Mouse (Mus musculus) intestine, embryonic 16.5 days (tissue): Measurements from ENCODE around the gene Plekhh2. TPM values are rescaled to one million over a fixed set of nuclear protein-coding genes. Genes with fewer than 3 reads are reported as not detected.

Experiments
- ATAC-seq: fragments of 200-750 bp; cut with Nextera tagmentation; 2 replicates; pipeline ENCODE4 v1.8.0; 2017; ENCODE audit warnings: moderate TSS enrichment, moderate library complexity
- H3K27ac ChIP-seq: fragments of 300-500 bp; sonication (generic); 2 replicates; pipeline ENCODE4 v1.5.1; 2014; ENCODE audit warnings: mild to moderate bottlenecking, low read length
- H3K27me3 ChIP-seq: fragments of 300-500 bp; sonication (generic); replicated peaks from 2 replicates; pipeline ENCODE4 v1.6.1; 2014; ENCODE audit warnings: low read length, control low read depth, mixed read lengths; ENCODE audit not compliant: control insufficient read depth, insufficient read depth
- H3K36me3 ChIP-seq: fragments of 300-500 bp; sonication (generic); 2 replicates; pipeline ENCODE4 v1.6.1; 2014; ENCODE audit warnings: low read length, control low read depth; ENCODE audit not compliant: control insufficient read depth, insufficient read depth
- H3K4me1 ChIP-seq: fragments of 300-500 bp; sonication (generic); 2 replicates; pipeline ENCODE4 v1.6.1; 2014; ENCODE audit warnings: low read length, control low read depth, mixed read lengths; ENCODE audit not compliant: control insufficient read depth, insufficient read depth
- H3K4me2 ChIP-seq: fragments of 300-500 bp; sonication (generic); 2 replicates; pipeline ENCODE4 v1.6.1; 2014; ENCODE audit warnings: low read depth, low read length, control low read depth
- H3K4me3 ChIP-seq: fragments of 300-500 bp; sonication (generic); 2 replicates; pipeline ENCODE4 v1.5.1; 2014; ENCODE audit warnings: mild to moderate bottlenecking, low read length
- H3K9ac ChIP-seq: fragments of 300-500 bp; sonication (generic); 2 replicates; pipeline ENCODE4 v1.6.1; 2014; ENCODE audit warnings: low read depth, low read length
- H3K9me3 ChIP-seq: fragments of 300-500 bp; sonication (generic); 2 replicates; pipeline ENCODE4 v1.6.1; 2016; ENCODE audit warnings: low read length, control low read depth; ENCODE audit not compliant: control insufficient read depth
- WGBS: fragments of 180-500 bp; shearing (Covaris S2); extraction: QIAGEN DNeasy Blood & Tissue Kit; methylation state at CpG from one replicate; pipeline ENCODE4 v1.1.7; 2014; 5-methylcytosine and 5-hydroxymethylcytosine counted together
- polyA plus RNA-seq: library from polyadenylated mRNA; unstranded; fragments of >200 nt; fragmentation: Nextera tagmentation; extraction: Ambion mirVana; gene quantifications from 2 replicates; pipeline ENCODE4 v1.2.1, GENCODE M21; 2015

Plekhh2 gene
- polyA plus RNA-seq, 1 experiment from 2014 or later, result 6.1 TPM

DNA sequence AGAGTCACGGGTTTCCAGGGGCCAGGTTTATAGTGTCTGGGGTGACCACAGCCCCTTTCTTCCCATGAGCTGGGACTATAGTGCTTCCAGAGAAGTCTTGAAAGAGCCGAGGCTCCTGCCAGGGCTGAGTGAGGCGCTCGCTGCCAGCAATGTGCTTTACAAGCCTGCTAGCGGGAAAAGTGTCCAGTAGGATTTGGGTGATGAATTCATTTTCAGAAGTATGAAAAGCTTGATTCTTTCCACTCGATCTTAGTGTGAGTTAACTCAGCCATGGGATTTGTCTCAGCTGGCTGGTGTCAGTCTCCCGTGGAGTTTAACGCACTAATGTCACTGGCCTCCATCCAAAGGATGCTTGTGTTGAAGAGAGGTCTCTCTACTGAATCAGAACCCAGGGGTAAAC, 124.6 kb downstream of the Plekhh2 start:
- Histone ChIP-seq H3K27me3 (no peaks in the 10 kb centered on the region), H3K36me3 (no peaks in the 10 kb centered on the region), H3K9me3 (no peaks in the 10 kb centered on the region), H3K9ac (no peak overlapping the region), H3K4me1 (no peaks in the 10 kb centered on the region), H3K4me2 (no peak overlapping the region), H3K27ac (no peak overlapping the region), H3K4me3 (no peak overlapping the region)
- WGBS, result 57% methylated on average over 8 of the region's 8 CpGs
- ATAC-seq, result no peak

- Histone ChIP-seq H3K4me3 (no peak overlapping the region), H3K4me1 (no peaks in the 10 kb centered on the region), H3K9ac (no peak overlapping the region), H3K27me3 (no peaks in the 10 kb centered on the region), H3K36me3 (no peaks in the 10 kb centered on the region), H3K4me2 (no peak overlapping the region), H3K27ac (no peak overlapping the region), H3K9me3 (no peaks in the 10 kb centered on the region)
- 85% methylated on average over 6 of the region's 6 CpGs for whole genome bisulfite sequencing
- no peak for ATAC-seq
Observed at GRCm38 (mm10) chr17:84637971-84638370, 126.3 kb downstream of the Plekhh2 start.

DNA sequence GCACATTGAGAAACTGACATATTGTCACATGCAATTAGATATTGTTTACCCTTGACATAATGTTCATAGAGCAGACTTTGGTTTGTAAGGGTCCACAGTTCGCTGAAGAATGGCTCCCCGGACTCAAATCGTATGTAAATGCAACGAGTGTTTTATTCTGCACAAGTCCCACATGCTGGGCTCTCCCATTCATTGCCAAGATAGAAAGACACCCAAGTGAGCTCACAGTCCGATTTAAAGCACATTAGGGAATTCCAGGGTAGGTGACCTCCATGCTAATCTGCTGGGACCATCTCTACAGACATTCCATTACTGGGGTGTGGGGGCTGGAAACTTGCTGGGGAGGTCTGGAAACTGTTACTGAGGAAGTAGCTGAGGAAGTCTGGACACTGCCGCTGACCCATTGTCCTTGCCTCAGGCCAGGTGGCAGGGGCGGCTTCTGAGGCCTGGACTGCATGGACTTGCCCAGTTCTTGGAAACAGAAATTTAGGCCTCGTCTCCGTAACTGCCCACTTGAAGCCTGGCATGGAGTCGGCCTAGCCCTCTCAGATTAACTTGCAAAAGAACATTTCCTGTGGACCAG, 128.2 kb downstream of the Plekhh2 start:
- H3K9ac ChIP-seq, result no peak overlapping the region
- no peak overlapping the region for H3K4me2 ChIP-seq
- H3K36me3 ChIP-seq, result no peaks in the 10 kb centered on the region
- H3K27me3 ChIP-seq, result no peaks in the 10 kb centered on the region
- no peaks in the 10 kb centered on the region for H3K4me1 ChIP-seq
- H3K9me3 ChIP-seq, result no peaks in the 10 kb centered on the region
- no peak for ATAC-seq
- H3K4me3 ChIP-seq, result no peak overlapping the region
- H3K27ac ChIP-seq, result no peak overlapping the region
- WGBS, result 72% methylated on average over 10 of the region's 10 CpGs

DNA sequence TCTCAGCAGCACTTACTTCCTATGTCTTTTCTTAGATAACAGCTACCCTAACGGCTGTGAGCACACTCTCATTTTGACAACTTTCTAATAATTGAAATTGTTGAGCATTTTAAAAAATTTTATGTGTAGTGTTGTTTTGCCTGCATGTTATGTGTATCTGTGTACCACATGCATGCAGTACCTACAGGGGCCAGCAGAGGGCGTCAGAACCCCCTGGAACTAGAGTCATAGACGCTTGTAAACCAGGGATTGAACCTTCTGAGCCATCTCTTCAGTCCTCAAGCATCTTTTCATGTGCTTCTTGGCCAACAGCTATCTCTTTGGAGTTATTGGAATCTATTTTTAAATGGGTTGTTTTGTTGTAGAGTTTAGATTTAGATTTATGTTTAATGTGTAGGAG, 130.2 kb downstream of the Plekhh2 start:
- Histone ChIP-seq H3K9ac (no peak overlapping the region), H3K4me1 (peaks cover 9% of the 10 kb centered on the region), H3K36me3 (no peaks in the 10 kb centered on the region), H3K27me3 (no peaks in the 10 kb centered on the region), H3K27ac (no peak overlapping the region), H3K9me3 (no peaks in the 10 kb centered on the region), H3K4me3 (no peak overlapping the region), H3K4me2 (no peak overlapping the region)
- ATAC-seq, result no peak
- WGBS, result 40% methylated on average over 3 of the region's 3 CpGs

DNA sequence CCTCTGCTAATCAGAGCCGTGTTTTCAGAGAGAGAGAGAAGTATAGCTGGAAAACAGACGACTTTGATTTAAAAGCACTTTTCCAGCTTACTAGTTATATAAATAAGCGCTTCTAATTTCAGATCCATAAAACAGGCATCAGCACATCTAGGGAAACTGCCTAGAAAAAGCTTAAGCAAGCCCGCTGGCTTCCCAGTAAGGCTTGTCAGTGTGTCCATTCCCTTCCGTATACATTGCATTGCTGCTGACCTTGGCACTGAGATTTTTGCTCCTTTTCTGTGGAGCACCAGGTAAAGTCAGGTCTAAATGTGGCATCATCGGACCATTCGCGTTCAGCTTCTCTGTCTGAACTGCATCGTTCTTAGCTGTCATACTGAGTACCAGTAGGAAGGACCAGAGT, 130.6 kb downstream of the Plekhh2 start:
- Histone ChIP-seq H3K9ac (no peak overlapping the region), H3K27me3 (no peaks in the 10 kb centered on the region), H3K27ac (no peak overlapping the region), H3K4me2 (no peak overlapping the region), H3K9me3 (no peaks in the 10 kb centered on the region), H3K36me3 (no peaks in the 10 kb centered on the region), H3K4me1 (peaks cover 9% of the 10 kb centered on the region), H3K4me3 (no peak overlapping the region)
- WGBS, result 73% methylated on average over 9 of the region's 9 CpGs
- ATAC-seq, result no peak

- no peak overlapping the region for H3K9ac ChIP-seq
- H3K4me1 ChIP-seq, result peaks cover 9% of the 10 kb centered on the region
- 57% methylated on average over 16 of the region's 16 CpGs for WGBS
- ATAC-seq, result no peak
- no peaks in the 10 kb centered on the region for H3K27me3 ChIP-seq
- H3K27ac ChIP-seq, result no peak overlapping the region
- no peaks in the 10 kb centered on the region for H3K36me3 ChIP-seq
- H3K9me3 ChIP-seq, result no peaks in the 10 kb centered on the region
- H3K4me2 ChIP-seq, result no peak overlapping the region
- H3K4me3 ChIP-seq, result no peak overlapping the region
Observed at GRCm38 (mm10) chr17:84644292-84645050, 132.8 kb downstream of the Plekhh2 start.

- Histone ChIP-seq H3K4me2 (no peak overlapping the region), H3K9me3 (no peaks in the 10 kb centered on the region), H3K9ac (no peak overlapping the region), H3K4me1 (peaks cover 11% of the 10 kb centered on the region), H3K27me3 (no peaks in the 10 kb centered on the region), H3K27ac (no peak overlapping the region), H3K4me3 (no peak overlapping the region), H3K36me3 (no peaks in the 10 kb centered on the region)
- 42% methylated on average over 9 of the region's 9 CpGs for WGBS
- ATAC-seq, result no peak
Observed at GRCm38 (mm10) chr17:84645119-84645518, 133.4 kb downstream of the Plekhh2 start.

DNA sequence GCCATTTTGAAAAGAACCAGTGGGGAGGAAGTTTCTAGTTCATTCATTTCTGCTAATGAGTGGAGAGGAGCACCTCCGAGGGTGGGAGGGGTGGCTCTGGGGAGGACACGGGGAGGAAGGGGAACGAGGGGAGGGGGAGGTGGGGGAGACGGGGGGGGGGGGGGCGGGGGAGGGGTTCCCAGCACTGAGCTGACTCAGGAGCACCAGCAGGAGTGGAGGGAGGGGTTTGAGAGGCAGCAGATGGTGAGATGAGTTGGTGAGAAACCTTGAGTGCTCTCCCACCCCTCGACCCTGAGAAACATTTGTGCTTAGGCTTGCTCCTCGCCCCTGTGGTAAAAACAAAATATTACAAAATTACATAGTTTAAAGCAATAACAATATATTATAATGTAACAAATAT, 134.2 kb downstream of the Plekhh2 start:
- Histone ChIP-seq H3K4me3 (no peak overlapping the region), H3K27me3 (no peaks in the 10 kb centered on the region), H3K4me1 (peaks cover 13% of the 10 kb centered on the region), H3K36me3 (no peaks in the 10 kb centered on the region), H3K27ac (no peak overlapping the region), H3K4me2 (no peak overlapping the region), H3K9ac (no peak overlapping the region), H3K9me3 (no peaks in the 10 kb centered on the region)
- no peak for ATAC-seq
- 18% methylated on average over 4 of the region's 7 CpGs for WGBS

DNA sequence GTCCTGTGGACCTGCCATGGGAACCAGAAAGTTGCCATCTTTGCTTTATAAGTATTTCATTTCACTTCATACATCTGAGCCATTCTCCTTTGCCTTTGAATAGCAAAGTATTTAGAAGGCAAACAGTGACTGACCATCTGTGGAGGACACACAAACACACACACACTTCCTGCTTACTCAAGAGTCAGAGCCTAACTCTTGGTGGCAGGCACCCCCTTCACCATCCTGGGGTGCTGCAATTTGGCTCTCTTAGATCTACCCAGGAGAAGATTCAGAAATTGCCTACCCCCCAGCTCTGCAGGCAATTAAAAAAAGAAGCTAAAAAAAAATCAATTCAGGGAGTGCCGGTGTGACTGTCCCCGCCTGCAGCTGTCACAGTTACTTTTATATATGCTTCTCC, 134.8 kb downstream of the Plekhh2 start:
- no peak overlapping the region for H3K4me2 ChIP-seq
- H3K9me3 ChIP-seq, result no peaks in the 10 kb centered on the region
- 53% methylated on average over 2 of the region's 2 CpGs for WGBS
- no peak for ATAC-seq
- peaks cover 13% of the 10 kb centered on the region for H3K4me1 ChIP-seq
- no peak overlapping the region for H3K9ac ChIP-seq
- H3K4me3 ChIP-seq, result no peak overlapping the region
- H3K27me3 ChIP-seq, result no peaks in the 10 kb centered on the region
- no peaks in the 10 kb centered on the region for H3K36me3 ChIP-seq
- no peak overlapping the region for H3K27ac ChIP-seq

- Histone ChIP-seq H3K27me3 (no peaks in the 10 kb centered on the region), H3K4me2 (no peak overlapping the region), H3K4me1 (peaks cover 13% of the 10 kb centered on the region), H3K27ac (no peak overlapping the region), H3K4me3 (no peak overlapping the region), H3K9me3 (no peaks in the 10 kb centered on the region), H3K36me3 (no peaks in the 10 kb centered on the region), H3K9ac (no peak overlapping the region)
- WGBS, result 73% methylated on average over 4 of the region's 4 CpGs
- ATAC-seq, result no peak
Observed at GRCm38 (mm10) chr17:84647630-84648029, 135.9 kb downstream of the Plekhh2 start.
